Mouse (Mus musculus): ENCODE measurements at regions not wholly inside any gene's neighbourhood (a gene's known extent, or its start where the extent isn't known, plus 50 kb on each side); places are given as distances from the start of the nearest gene placed in this dataset.

DNA sequence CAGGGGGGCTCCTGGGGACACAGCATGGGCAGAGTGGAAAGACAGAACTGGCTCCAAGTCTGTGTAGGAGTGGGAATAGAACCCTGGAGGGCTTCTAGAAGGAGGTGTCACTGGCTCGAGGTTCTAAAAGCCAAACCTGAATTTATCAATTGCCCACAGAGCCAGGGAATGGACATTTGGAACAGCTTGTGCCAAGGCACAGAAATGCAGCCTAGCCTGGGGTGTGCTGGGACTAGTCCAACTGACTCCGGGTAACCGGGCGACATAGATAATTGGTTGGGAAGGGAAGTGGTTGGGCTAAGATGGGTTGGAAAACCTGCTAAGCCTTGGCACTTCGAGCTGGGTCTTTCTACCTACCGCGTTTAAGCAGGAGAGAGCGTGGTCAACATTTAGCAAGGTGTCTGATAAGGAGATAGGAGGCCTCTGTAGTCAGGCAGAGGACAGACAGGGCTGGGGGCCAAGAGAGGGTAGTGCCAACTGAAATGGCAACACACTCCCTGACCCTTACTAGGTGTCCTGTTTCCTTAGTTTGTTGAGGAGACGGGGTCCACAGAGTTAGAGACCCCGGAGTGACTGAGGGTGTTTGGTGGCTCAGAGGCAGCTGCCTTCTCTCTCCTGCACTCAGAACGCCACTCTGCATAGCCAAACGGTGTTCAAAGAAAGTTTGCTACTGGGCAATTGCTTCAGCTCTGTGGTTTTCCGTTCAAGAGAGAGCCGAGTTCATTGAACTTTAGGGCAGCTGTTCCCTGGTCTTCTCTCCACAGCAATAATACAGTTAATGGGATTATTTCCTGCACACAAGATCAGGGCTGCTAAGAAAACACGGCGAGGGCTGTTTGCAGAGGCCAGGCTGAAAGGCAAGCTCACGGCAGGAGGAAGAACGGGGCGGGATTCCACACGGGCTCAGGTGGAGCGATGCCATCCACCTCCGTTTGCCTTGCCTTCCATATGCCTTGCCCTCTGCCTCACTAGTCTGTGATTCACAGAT is 138.3 kb upstream of the 1600014C23Rik start:
- Histone ChIP-seq H3K4me1 (ENCODE audit: control insufficient read depth, insufficient read depth, low read length) (peaks cover 24% of the 10 kb centered on the region), H3K27ac (ENCODE audit: low read length) (peak overlapping the region; percentile 30; the same call in 1 of the 2 replicates), H3K27me3 (ENCODE audit: control insufficient read depth, insufficient read depth, low read length) (no peaks in the 10 kb centered on the region), H3K36me3 (ENCODE audit: control insufficient read depth, insufficient read depth, low read length) (no peaks in the 10 kb centered on the region), H3K4me3 (ENCODE audit: low read depth, low read length) (no peak overlapping the region), H3K9me3 (ENCODE audit: control insufficient read depth, low read depth, low read length) (no peaks in the 10 kb centered on the region), H3K4me2 (replicated peaks; ENCODE audit: low read depth, low read length) (peak overlapping the region; percentile 13; the same call in 1 of the 2 replicates), H3K9ac (replicated peaks; ENCODE audit: low read depth, low read length) (no peak overlapping the region)
- no peak for ATAC-seq (ENCODE audit: insufficient number of reproducible peaks, insufficient read depth, low FRiP score, low read depth)
- WGBS = 46% methylated on average over 22 of the region's 22 CpGs

DNA sequence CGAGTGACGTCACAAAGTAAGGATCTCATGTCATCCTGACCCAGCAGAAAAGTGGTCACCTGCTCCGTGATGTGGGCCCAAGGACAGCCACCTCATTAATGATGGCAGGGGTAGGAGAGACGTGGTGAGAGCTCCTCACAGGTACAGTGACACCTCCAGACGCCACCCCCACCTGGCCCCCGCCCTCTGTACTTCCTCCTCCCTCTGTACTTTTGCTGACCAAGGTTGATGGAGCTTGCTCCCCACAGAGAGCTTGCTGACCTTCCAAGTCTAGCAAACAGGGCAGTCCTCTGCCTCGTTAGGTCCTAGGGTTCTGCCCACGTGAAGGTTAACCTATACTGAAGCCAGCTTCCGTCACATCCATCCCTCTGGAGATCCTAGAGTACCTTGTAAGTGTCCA is 137.4 kb upstream of the 1600014C23Rik start:
- 80% methylated on average over 9 of the region's 9 CpGs for WGBS

DNA sequence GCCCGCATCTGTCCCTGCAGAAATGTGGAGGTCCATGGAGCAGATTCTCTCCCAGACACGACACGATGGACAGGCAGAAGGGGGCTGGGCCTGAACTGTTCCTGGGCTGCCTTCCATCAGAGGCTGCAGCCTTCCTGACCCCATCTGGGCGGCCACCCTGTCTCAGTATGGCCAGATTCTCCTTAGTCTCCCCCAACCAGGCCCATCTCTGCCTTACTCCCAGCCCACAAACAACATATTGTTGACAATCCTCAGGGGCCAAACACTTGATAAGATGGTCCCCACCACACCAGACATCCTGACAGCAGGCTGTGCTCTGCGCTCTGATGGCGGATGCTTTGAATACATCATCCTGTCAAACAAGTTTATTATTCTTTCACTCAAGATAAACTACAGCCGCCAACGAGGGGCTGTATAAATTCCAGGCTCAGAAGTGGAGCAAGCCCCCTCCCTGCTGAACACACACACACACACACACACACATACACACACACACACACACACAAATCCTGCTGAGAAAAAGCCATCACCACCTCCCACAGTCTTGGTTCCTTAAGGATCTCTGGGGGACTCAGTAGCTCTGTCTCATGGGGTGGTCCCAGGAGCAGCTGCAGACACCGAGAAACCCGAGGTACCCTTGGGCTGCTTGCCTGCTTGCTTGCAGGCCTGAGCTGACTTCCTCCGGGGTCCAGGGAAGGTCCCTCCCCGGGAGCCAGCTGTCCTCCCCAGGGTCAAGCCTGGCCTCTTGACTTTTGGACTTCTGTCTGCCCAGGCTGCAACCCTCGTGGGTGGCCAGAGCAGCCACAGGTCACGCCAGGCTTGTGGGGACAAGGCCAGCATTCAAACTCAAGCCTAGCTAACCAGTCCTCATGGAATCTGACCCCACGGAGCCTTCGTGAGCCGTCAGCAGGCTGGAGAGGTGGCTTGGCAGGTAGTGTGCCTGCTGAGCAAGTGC is 135.6 kb upstream of the 1600014C23Rik start:
- 36% methylated on average over 17 of the region's 17 CpGs for WGBS

More for the DNA sequence above, 137.4 kb upstream of the 1600014C23Rik start:
- H3K27me3 ChIP-seq (ENCODE audit: control insufficient read depth, insufficient read depth, low read length) = no peaks in the 10 kb centered on the region
- no peak for ATAC-seq (ENCODE audit: insufficient number of reproducible peaks, insufficient read depth, low FRiP score, low read depth)
- H3K4me2 ChIP-seq (replicated peaks; ENCODE audit: low read depth, low read length) = no peak overlapping the region
- no peak overlapping the region for H3K27ac ChIP-seq (ENCODE audit: low read length)
- no peaks in the 10 kb centered on the region for H3K9me3 ChIP-seq (ENCODE audit: control insufficient read depth, low read depth, low read length)
- H3K36me3 ChIP-seq (ENCODE audit: control insufficient read depth, insufficient read depth, low read length) = no peaks in the 10 kb centered on the region
- H3K4me3 ChIP-seq (ENCODE audit: low read depth, low read length) = no peak overlapping the region
- no peak overlapping the region for H3K9ac ChIP-seq (replicated peaks; ENCODE audit: low read depth, low read length)
- H3K4me1 ChIP-seq (ENCODE audit: control insufficient read depth, insufficient read depth, low read length) = peaks cover 26% of the 10 kb centered on the region

DNA sequence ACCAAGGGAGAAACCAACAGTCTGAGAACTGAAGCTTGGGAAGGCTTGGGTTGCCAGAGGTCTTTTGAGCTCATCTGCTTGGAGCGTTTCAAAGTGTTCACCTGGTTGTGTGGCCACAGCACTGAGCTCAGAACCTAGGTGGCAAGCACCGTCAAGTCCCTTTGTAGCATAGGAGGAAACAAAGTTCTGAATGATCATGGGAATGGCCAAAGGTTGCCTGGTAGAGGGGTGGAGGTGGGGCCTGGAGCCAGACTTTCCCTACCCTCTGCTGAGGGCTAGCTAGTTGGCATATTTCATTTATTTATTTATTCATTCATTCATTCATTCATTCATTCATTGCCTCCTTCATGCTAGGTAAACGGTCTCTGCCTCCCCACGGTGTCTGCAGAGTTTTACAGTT is 134.9 kb upstream of the 1600014C23Rik start:
- H3K4me3 ChIP-seq (ENCODE audit: low read depth, low read length) = no peak overlapping the region
- H3K9ac ChIP-seq (replicated peaks; ENCODE audit: low read depth, low read length) = no peak overlapping the region
- H3K27me3 ChIP-seq (ENCODE audit: control insufficient read depth, insufficient read depth, low read length) = no peaks in the 10 kb centered on the region
- H3K4me1 ChIP-seq (ENCODE audit: control insufficient read depth, insufficient read depth, low read length) = peaks cover 38% of the 10 kb centered on the region
- no peak overlapping the region for H3K4me2 ChIP-seq (replicated peaks; ENCODE audit: low read depth, low read length)
- H3K9me3 ChIP-seq (ENCODE audit: control insufficient read depth, low read depth, low read length) = no peaks in the 10 kb centered on the region
- WGBS = 81% methylated on average over 4 of the region's 4 CpGs
- H3K27ac ChIP-seq (ENCODE audit: low read length) = no peak overlapping the region
- ATAC-seq (ENCODE audit: insufficient number of reproducible peaks, insufficient read depth, low FRiP score, low read depth) = no peak
- H3K36me3 ChIP-seq (ENCODE audit: control insufficient read depth, insufficient read depth, low read length) = no peaks in the 10 kb centered on the region

More for the DNA sequence above, 135.6 kb upstream of the 1600014C23Rik start:
- H3K9me3 ChIP-seq (ENCODE audit: control insufficient read depth, low read depth, low read length) = no peaks in the 10 kb centered on the region
- no peak overlapping the region for H3K27ac ChIP-seq (ENCODE audit: low read length)
- H3K27me3 ChIP-seq (ENCODE audit: control insufficient read depth, insufficient read depth, low read length) = no peaks in the 10 kb centered on the region
- no peak overlapping the region for H3K4me3 ChIP-seq (ENCODE audit: low read depth, low read length)
- H3K9ac ChIP-seq (replicated peaks; ENCODE audit: low read depth, low read length) = no peak overlapping the region
- no peak overlapping the region for H3K4me2 ChIP-seq (replicated peaks; ENCODE audit: low read depth, low read length)
- ATAC-seq (ENCODE audit: insufficient number of reproducible peaks, insufficient read depth, low FRiP score, low read depth) = no peak
- peaks cover 35% of the 10 kb centered on the region for H3K4me1 ChIP-seq (ENCODE audit: control insufficient read depth, insufficient read depth, low read length)
- H3K36me3 ChIP-seq (ENCODE audit: control insufficient read depth, insufficient read depth, low read length) = no peaks in the 10 kb centered on the region

DNA sequence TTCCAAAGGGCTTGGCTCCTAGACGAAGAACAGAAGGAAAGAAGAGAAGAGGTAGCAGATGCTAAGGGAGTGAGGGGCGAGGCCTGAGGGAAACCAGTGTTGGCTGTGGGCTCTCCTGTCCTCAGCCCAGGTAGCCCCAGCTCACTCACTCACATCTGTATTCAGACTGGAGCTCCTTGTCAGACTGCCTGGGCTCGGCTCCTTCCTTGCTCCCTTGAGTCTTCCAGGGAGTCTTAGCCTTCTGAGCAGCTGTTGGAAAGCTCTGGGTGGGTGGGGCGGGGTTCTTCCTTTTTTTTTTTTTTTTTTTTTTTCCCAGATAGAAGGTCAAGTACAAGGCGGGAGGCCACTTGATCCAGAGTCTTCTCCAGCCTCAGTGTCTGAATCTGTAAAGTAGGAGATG is 134.1 kb upstream of the 1600014C23Rik start:
- Histone ChIP-seq H3K4me3 (ENCODE audit: low read depth, low read length) (no peak overlapping the region), H3K4me1 (ENCODE audit: control insufficient read depth, insufficient read depth, low read length) (peaks cover 34% of the 10 kb centered on the region), H3K9me3 (ENCODE audit: control insufficient read depth, low read depth, low read length) (no peaks in the 10 kb centered on the region), H3K27me3 (ENCODE audit: control insufficient read depth, insufficient read depth, low read length) (no peaks in the 10 kb centered on the region), H3K36me3 (ENCODE audit: control insufficient read depth, insufficient read depth, low read length) (no peaks in the 10 kb centered on the region), H3K9ac (replicated peaks; ENCODE audit: low read depth, low read length) (no peak overlapping the region), H3K4me2 (replicated peaks; ENCODE audit: low read depth, low read length) (no peak overlapping the region), H3K27ac (ENCODE audit: low read length) (no peak overlapping the region; the same call in 1 of the 2 replicates)
- WGBS = 80% methylated on average over 5 of the region's 5 CpGs
- no peak for ATAC-seq (ENCODE audit: insufficient number of reproducible peaks, insufficient read depth, low FRiP score, low read depth)

DNA sequence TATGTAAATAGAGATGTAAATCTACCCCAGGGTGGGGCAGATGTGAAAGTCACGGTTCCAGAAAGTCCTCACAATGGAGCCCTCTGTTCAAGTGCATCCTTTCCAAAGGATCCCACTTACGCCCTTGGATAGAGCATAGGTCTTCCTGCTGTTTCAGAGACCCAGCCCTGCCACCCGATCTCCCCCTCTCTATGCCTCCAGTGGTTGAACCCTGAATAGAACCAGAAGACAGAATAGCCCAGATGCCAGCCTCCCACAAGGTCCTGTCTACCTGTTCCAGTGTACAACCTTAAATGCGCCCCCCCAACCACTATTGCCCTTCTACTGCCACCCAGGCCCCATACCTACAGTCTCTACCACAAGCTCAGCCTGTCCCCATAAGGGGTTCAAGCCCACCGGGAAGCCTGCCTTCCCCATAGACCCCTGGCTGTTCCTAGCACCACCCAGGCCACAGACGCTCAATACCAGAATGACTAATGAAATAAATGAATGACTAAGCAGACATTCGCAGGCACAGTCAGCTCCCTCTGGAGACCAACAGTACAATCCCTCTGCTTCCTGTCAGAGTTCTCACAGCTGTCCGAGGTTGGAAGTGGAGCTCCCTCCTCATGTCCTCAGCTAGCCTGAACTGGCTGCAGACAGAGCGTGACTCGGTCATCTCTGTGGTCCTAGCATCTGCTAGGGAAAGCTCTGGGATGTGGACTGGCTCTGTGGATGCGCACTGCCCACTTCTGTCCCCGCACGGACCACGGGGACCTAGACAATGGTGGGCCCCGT is 133.4 kb upstream of the 1600014C23Rik start:
- Histone ChIP-seq H3K27ac (ENCODE audit: low read length) (no peak overlapping the region; the same call in 1 of the 2 replicates), H3K4me2 (replicated peaks; ENCODE audit: low read depth, low read length) (no peak overlapping the region), H3K9me3 (ENCODE audit: control insufficient read depth, low read depth, low read length) (no peaks in the 10 kb centered on the region), H3K4me1 (ENCODE audit: control insufficient read depth, insufficient read depth, low read length) (peaks cover 30% of the 10 kb centered on the region), H3K27me3 (ENCODE audit: control insufficient read depth, insufficient read depth, low read length) (no peaks in the 10 kb centered on the region), H3K9ac (replicated peaks; ENCODE audit: low read depth, low read length) (no peak overlapping the region), H3K4me3 (ENCODE audit: low read depth, low read length) (no peak overlapping the region), H3K36me3 (ENCODE audit: control insufficient read depth, insufficient read depth, low read length) (no peaks in the 10 kb centered on the region)
- ATAC-seq (ENCODE audit: insufficient number of reproducible peaks, insufficient read depth, low FRiP score, low read depth) = no peak
- 68% methylated on average over 15 of the region's 15 CpGs for WGBS

DNA sequence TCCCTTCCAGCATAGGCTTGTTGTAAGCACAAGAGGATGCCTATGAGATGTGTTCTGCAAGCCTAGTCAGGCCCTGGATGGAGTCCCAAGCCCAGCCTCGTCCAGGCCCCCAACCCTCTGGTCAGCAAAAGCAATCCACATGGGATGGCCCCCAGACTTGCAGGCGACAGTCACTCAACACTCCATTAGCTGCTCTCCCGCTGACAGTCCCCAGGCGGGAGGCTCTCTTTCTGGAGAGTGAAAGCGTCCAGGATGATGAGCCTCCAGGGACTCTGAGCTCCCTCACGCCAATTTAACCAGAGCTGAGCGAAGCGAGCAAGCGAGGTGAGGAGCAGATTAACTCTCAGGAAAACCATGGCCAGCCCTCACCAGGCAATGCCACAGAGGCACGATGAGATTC is 132.7 kb upstream of the 1600014C23Rik start:
- H3K4me2 ChIP-seq (replicated peaks; ENCODE audit: low read depth, low read length) = no peak overlapping the region
- H3K36me3 ChIP-seq (ENCODE audit: control insufficient read depth, insufficient read depth, low read length) = no peaks in the 10 kb centered on the region
- H3K27ac ChIP-seq (ENCODE audit: low read length) = no peak overlapping the region

More for the DNA sequence above, 132.7 kb upstream of the 1600014C23Rik start:
- Histone ChIP-seq H3K4me3 (ENCODE audit: low read depth, low read length) (no peak overlapping the region), H3K4me1 (ENCODE audit: control insufficient read depth, insufficient read depth, low read length) (peaks cover 28% of the 10 kb centered on the region), H3K9ac (replicated peaks; ENCODE audit: low read depth, low read length) (no peak overlapping the region), H3K27me3 (ENCODE audit: control insufficient read depth, insufficient read depth, low read length) (no peaks in the 10 kb centered on the region), H3K9me3 (ENCODE audit: control insufficient read depth, low read depth, low read length) (no peaks in the 10 kb centered on the region)
- ATAC-seq (ENCODE audit: insufficient number of reproducible peaks, insufficient read depth, low FRiP score, low read depth) = no peak
- WGBS = 55% methylated on average over 10 of the region's 10 CpGs
